Mouse (Mus musculus): Measurements from ENCODE around the gene Tmbim6.
A peak's percentile ranks its signal among the peaks of the same experiment; 100 is the strongest.

Gene Tmbim6

GRCm38 (mm10) chr15:99449751-99450280, 57.1 kb downstream of the Tmbim6 start:
- no peak for DNase-seq (ENCODE audit: low spot score in 2 of 2)

- DNase-seq (ENCODE audit: low spot score in 2 of 2): no peak
Observed at GRCm38 (mm10) chr15:99453153-99453900, 60.6 kb downstream of the Tmbim6 start.

- no peak for DNase-seq (ENCODE audit: low spot score in 2 of 2)
Observed at GRCm38 (mm10) chr15:99454585-99455279, 62.0 kb downstream of the Tmbim6 start.

- no peak for DNase-seq (ENCODE audit: low spot score in 2 of 2)
Observed at GRCm38 (mm10) chr15:99455415-99455814, 62.7 kb downstream of the Tmbim6 start.

- no peak for DNase-seq (ENCODE audit: low spot score in 2 of 2)
Observed at GRCm38 (mm10) chr15:99456338-99456962, 63.8 kb downstream of the Tmbim6 start.

- peak; percentile 24 to 46 for DNase-seq (ENCODE audit: low spot score in 2 of 2)
Observed at GRCm38 (mm10) chr15:99456963-99457605, 64.4 kb downstream of the Tmbim6 start.

GRCm38 (mm10) chr15:99457606-99458401, 65.1 kb downstream of the Tmbim6 start, which contains the start of gene Nckap5l:
Nckap5l (minus strand) TSS chr15:99457748.
- DNase-seq (ENCODE audit: low spot score in 2 of 2): peak; percentile 64 to 85

Data from spleen, postnatal 10 days (tissue).